Mouse (Mus musculus) heart, embryonic 11.5 days (tissue): Measurements from ENCODE around the gene Plaur. TPM values are rescaled to one million over a fixed set of nuclear protein-coding genes. Genes with fewer than 3 reads are reported as not detected.

Experiments used
- ATAC-seq: fragments of 200-750 bp; cut with Nextera tagmentation; replicated peaks from 2 replicates; pipeline ENCODE4 v1.8.0; 2017; ENCODE audit warnings: moderate library complexity; ENCODE audit not compliant: insufficient number of reproducible peaks, low FRiP score, low TSS enrichment
- H3K27ac ChIP-seq: fragments of 300-500 bp; sonication (generic); 2 replicates; pipeline ENCODE4 v1.5.1; 2014; ENCODE audit warnings: mild to moderate bottlenecking, low read depth, low read length
- H3K27me3 ChIP-seq: fragments of 300-500 bp; sonication (generic); 2 replicates; pipeline ENCODE4 v1.6.1; 2014; ENCODE audit warnings: mild to moderate bottlenecking, low read length, mixed read lengths; ENCODE audit not compliant: control insufficient read depth, insufficient read depth
- H3K36me3 ChIP-seq: fragments of 300-500 bp; sonication (generic); 2 replicates; pipeline ENCODE4 v1.6.1; 2014; ENCODE audit warnings: mild to moderate bottlenecking, low read length, moderate library complexity, mixed read lengths; ENCODE audit not compliant: control insufficient read depth, insufficient read depth
- H3K4me1 ChIP-seq: fragments of 300-500 bp; sonication (generic); 2 replicates; pipeline ENCODE4 v1.6.1; 2014; ENCODE audit warnings: low read length; ENCODE audit not compliant: control insufficient read depth, insufficient read depth
- H3K4me2 ChIP-seq: fragments of 300-500 bp; sonication (generic); 2 replicates; pipeline ENCODE4 v1.6.1; 2014; ENCODE audit warnings: mild to moderate bottlenecking, moderate library complexity
- H3K4me3 ChIP-seq: fragments of 300-500 bp; sonication (generic); 2 replicates; pipeline ENCODE4 v1.5.1; 2014; ENCODE audit warnings: low read depth, low read length
- H3K9ac ChIP-seq: fragments of 300-500 bp; sonication (generic); 2 replicates; pipeline ENCODE4 v1.6.1; 2014; ENCODE audit warnings: mild to moderate bottlenecking, low read depth, low read length, moderate library complexity
- H3K9me3 ChIP-seq: fragments of 300-500 bp; sonication (generic); replicated peaks from 2 replicates; pipeline ENCODE4 v1.6.1; 2016; ENCODE audit warnings: low read length; ENCODE audit not compliant: control insufficient read depth
- WGBS: fragments of 180-500 bp; shearing (Covaris S2); extraction: QIAGEN DNeasy Blood & Tissue Kit; methylation state at CpG from one replicate; pipeline ENCODE4 v1.1.7; 2014; ENCODE audit not compliant: insufficient replicate concordance; 5-methylcytosine and 5-hydroxymethylcytosine counted together
- polyA plus RNA-seq: library from polyadenylated mRNA; unstranded; fragments of >200 nt; fragmentation: Nextera tagmentation; extraction: Ambion mirVana; gene quantifications from 2 replicates; pipeline ENCODE4 v1.2.1, GENCODE M21; 2014

The Plaur gene
- polyA plus RNA-seq, 1 experiment from 2014 or later: 6.9 TPM

DNA sequence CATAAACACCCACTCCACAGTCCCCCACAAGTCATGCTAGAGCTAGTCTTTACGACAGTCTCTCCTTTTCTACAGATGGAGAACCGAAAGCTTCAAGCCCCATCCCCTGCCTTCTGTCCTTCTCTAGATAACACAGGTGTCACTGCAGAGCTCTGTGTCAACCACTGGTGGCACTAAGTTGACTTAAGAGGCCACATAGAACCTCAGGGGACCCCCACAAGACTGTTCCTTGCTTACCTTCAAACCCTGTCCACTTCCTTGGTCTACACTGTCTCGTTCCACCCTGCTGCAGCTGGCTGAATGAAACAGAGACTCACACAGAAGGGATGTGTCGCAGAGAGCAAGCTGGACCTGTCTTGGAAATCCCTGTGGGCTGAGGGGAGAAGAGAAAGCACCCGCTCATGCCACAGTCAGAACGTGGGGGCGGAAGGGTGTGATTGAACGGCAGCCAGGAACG is 10.4 kb upstream of the Plaur start, which contains the start of gene Irgc1:
Irgc1 (minus strand) TSS at position 443 of the 457 bp plus-strand sequence.
- Histone ChIP-seq H3K4me1 (no peaks in the 10 kb centered on the region), H3K9me3 (no peaks in the 10 kb centered on the region), H3K4me2 (no peak within 1 kb of the TSS), H3K36me3 (no peaks in the 10 kb centered on the region), H3K4me3 (no peak within 1 kb of the TSS), H3K27me3 (no peaks in the 10 kb centered on the region), H3K9ac (no peak within 1 kb of the TSS), H3K27ac (no peak within 1 kb of the TSS)
- WGBS: 74% methylated on average over 9 of the region's 9 CpGs
- no peak for ATAC-seq

DNA sequence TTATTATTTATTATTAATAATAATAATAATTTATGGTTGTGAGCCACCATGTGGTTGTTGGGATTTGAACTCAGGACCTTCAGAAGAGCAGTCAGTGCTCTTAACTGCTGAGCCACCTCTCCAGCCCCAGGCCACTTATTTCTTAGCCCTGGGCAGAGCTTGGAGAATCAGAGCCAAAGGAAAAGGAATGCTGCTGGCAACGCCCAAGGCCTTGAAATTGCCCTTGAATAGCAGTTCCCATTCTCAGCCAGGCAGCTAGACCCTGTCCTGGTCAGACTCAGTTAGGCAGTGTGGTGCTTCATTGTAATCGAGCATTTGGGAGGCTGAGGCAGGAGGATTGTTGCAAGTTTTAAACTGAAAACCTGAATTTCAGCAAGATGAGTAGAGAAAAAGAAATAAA is 8.1 kb upstream of the Plaur start:
- ATAC-seq: no peak
- Histone ChIP-seq H3K4me3 (no peak overlapping the region), H3K4me1 (no peaks in the 10 kb centered on the region), H3K9ac (no peak overlapping the region), H3K9me3 (no peaks in the 10 kb centered on the region), H3K4me2 (no peak overlapping the region), H3K27me3 (no peaks in the 10 kb centered on the region), H3K36me3 (no peaks in the 10 kb centered on the region), H3K27ac (no peak overlapping the region)
- WGBS: 70% methylated on average over 2 of the region's 2 CpGs

DNA sequence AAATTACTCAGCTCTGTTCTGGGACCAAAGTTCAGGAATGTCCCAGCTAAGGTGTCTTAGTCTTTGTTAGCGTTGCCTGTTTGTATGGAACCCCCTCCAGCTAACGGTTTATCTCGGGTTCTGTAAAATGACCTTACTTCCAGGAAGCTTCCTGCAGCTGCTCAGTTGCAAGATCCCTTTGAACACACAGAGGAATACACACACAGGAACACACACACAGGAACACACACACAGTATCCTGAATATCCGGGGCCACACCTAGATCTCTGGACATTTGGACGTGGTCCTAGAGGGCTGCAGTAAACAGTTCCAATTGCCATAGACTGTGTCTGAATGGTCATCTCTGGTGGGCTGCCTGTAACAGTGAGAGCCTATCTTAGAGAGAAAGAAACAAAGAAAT is 6.6 kb upstream of the Plaur start:
- Histone ChIP-seq H3K9ac (no peak overlapping the region), H3K4me3 (no peak overlapping the region), H3K4me1 (0 out of 2 replicates have a peak, but pooled peaks cover 2% of the 10 kb centered on the region), H3K4me2 (no peak overlapping the region), H3K27ac (no peak overlapping the region), H3K36me3 (no peaks in the 10 kb centered on the region), H3K9me3 (no peaks in the 10 kb centered on the region), H3K27me3 (no peaks in the 10 kb centered on the region)
- no peak for ATAC-seq
- 76% methylated on average over 5 of the region's 5 CpGs for WGBS

DNA sequence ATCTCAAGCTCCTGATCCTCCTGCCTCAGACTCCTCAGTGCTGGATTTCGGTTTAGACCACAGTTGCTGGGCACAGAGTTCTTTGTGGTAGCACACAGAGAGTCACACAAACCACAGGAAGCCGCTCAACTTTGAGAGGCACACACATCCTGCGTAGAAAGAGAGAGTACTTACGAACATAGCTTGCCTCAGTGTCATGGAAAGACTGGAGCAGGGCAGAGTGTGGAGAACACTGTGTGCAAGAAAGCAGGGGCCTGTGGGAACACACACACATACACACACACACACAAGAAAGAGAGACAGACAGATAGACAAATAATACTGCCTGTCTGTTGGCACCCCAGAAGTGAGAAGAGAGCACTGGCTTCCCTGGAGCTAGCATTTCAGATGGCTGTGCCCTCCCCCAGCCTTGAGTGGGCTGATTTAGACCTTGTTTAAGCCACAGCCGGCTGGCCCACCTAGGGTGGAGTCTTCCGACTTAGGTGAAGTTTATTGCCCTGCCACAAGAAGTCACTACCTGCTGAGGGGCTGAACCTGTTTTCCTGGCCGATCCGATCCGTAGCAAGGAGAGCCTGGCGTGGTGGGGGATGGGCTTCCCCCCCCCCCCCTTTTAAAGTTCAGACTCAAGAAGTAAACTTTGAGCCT is 4.4 kb upstream of the Plaur start:
- H3K9me3 ChIP-seq: no peaks in the 10 kb centered on the region
- H3K4me2 ChIP-seq: no peak overlapping the region
- ATAC-seq: no peak
- no peak overlapping the region for H3K27ac ChIP-seq
- H3K4me1 ChIP-seq: peaks cover 8% of the 10 kb centered on the region; the same call in 1 of the 2 replicates
- H3K9ac ChIP-seq: no peak overlapping the region
- H3K27me3 ChIP-seq: no peaks in the 10 kb centered on the region
- H3K4me3 ChIP-seq: no peak overlapping the region
- no peaks in the 10 kb centered on the region for H3K36me3 ChIP-seq
- 63% methylated on average over 10 of the region's 10 CpGs for WGBS

DNA sequence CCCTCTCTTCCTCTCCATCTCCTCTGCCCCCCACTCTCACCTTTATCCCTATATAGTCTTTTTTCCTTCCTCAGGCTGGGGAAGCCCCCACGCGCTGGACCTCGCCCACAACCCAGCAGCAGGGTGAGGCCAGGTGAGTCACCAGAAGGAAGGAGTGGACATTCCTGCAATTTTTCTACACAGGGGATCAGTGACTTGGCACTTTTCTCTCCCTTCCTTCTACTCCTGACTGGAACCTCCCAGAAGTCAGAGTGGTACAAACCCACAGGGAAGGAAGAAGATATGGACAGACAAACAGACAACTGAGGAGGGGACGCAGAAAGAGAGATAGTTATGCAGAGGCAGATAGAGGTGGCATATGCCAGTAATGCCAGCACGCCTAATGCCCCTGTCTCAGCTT is 2.8 kb upstream of the Plaur start:
- Histone ChIP-seq H3K27ac (no peak overlapping the region), H3K27me3 (no peaks in the 10 kb centered on the region)
- WGBS: 69% methylated on average over 5 of the region's 5 CpGs

DNA sequence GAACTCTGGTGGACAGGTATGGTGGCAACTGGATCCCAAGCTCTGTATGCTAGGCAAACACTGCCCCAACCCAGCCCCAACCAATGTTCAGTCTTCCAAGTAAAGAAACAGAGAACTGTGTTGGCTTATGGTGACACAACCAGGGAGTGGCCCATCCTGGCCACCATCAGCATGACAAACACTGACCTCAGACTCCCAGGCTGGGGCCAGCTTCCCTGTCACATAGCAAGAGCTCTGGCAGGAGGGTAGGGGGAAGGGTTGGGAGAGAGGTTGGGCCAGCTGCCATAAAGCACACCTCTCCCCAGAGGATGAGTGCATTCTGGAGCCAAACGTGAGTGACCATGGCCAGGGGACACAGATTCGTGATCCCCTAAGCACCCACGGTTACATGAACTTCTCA is 2.4 kb upstream of the Plaur start:
- Histone ChIP-seq H3K9ac (no peak overlapping the region), H3K4me3 (no peak overlapping the region), H3K27me3 (no peaks in the 10 kb centered on the region), H3K4me2 (no peak overlapping the region), H3K9me3 (no peaks in the 10 kb centered on the region), H3K36me3 (no peaks in the 10 kb centered on the region), H3K4me1 (peaks cover 10% of the 10 kb centered on the region; the same call in 1 of the 2 replicates), H3K27ac (no peak overlapping the region)
- 65% methylated on average over 3 of the region's 3 CpGs for WGBS
- no peak for ATAC-seq

More for the DNA sequence above, 2.8 kb upstream of the Plaur start:
- ATAC-seq: no peak
- Histone ChIP-seq H3K9ac (no peak overlapping the region), H3K4me3 (no peak overlapping the region), H3K36me3 (no peaks in the 10 kb centered on the region), H3K4me1 (peaks cover 10% of the 10 kb centered on the region; the same call in 1 of the 2 replicates), H3K9me3 (no peaks in the 10 kb centered on the region), H3K4me2 (no peak overlapping the region)

DNA sequence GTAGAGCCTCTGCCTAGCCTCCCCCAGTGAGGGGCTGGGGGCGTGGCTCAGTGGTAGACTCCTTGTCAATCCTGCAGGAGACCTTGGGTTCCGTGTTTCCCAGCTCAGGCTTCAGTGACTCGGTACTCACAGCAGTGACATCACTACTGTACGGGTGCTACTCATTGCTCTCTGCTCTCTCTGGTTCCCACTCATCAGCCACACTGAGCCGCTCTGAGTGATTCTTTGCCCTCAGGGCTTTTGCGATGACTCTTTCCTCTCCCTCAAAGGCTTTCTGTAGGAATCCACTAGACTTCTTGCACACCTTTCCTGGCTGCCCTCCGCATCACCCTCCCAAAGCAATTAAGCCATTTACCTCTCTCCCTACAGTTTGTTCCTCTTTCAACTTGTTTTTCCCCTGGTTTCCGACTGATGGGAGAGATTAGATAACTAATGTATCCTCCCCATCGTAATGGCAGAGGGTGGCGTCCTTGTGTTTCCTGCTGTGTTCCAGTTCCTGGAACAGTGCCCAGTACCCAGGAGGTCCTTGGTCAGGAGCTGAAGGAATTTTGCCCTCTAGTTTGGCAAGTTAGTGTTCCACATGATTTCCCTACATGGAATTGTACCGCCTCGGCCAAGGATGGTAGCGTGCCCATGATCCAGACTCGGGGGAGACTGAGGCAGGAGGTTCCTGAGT is 770 bp upstream of the Plaur start:
- Histone ChIP-seq H3K9ac (no peak overlapping the region), H3K27ac (no peak overlapping the region), H3K9me3 (no peaks in the 10 kb centered on the region), H3K4me2 (no peak overlapping the region), H3K36me3 (no peaks in the 10 kb centered on the region), H3K27me3 (no peaks in the 10 kb centered on the region), H3K4me3 (no peak overlapping the region), H3K4me1 (peaks cover 10% of the 10 kb centered on the region; the same call in 1 of the 2 replicates)
- no peak for ATAC-seq
- WGBS: 45% methylated on average over 14 of the region's 14 CpGs

DNA sequence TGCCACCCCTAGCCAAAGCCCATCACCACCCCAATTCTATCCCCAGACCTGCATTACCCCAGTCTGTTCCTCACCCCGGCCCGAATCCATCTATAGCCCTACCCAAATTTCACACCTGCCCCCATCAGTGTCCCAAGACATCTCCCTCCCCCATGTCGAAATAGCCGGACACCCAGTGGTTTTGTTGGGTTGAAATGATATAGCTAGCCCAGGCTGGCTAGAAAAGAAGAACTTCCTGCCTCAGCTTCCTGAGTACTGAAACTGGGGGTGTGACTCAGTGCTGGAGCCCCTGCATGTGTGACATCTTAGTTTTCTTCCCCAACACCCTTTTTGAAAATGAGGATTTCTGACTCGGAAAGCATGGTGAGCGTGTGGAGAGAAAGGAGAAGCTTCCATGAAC is 4.6 kb downstream of the Plaur start:
- Histone ChIP-seq H3K9me3 (no peaks in the 10 kb centered on the region), H3K4me2 (no peak overlapping the region), H3K4me3 (no peak overlapping the region), H3K27ac (no peak overlapping the region), H3K27me3 (no peaks in the 10 kb centered on the region), H3K4me1 (peaks cover 5% of the 10 kb centered on the region; the same call in 1 of the 2 replicates), H3K36me3 (no peaks in the 10 kb centered on the region), H3K9ac (no peak overlapping the region)
- no peak for ATAC-seq
- WGBS: 86% methylated on average over 6 of the region's 6 CpGs
